Mouse (Mus musculus) embryonic facial prominence, embryonic 14.5 days (tissue): ENCODE measurements around the gene Cnot2. TPM values are rescaled to one million over a fixed set of nuclear protein-coding genes. Genes with fewer than 3 reads are reported as not detected.
"Not testable (repeated sequence)": the region's sequence is repeated elsewhere in the genome, so short reads cannot be mapped to it uniquely, and the experiment has no call there.

Source experiments
- ATAC-seq: fragments of 200-750 bp; cut with Nextera tagmentation; 2 replicates; pipeline ENCODE4 v1.8.0; 2017; ENCODE audit warnings: low read depth, moderate number of reproducible peaks, moderate TSS enrichment
- DNase-seq: peaks from one replicate; pipeline ENCODE4 v3.0.0-alpha.2; 2015; ENCODE audit warnings: low spot score
- H3K27ac ChIP-seq: fragments of 300-500 bp; sonication (generic); replicated peaks from 2 replicates; pipeline ENCODE4 v1.5.1; 2014; ENCODE audit warnings: low read depth, mild to moderate bottlenecking, low read length, moderate library complexity
- H3K27me3 ChIP-seq: fragments of 300-500 bp; sonication (generic); replicated peaks from 2 replicates; pipeline ENCODE4 v1.6.1; 2014; ENCODE audit warnings: low read length; ENCODE audit not compliant: control insufficient read depth, insufficient read depth
- H3K36me3 ChIP-seq: fragments of 300-500 bp; sonication (generic); 2 replicates; pipeline ENCODE4 v1.6.1; 2014; ENCODE audit warnings: low read length, mixed read lengths; ENCODE audit not compliant: control insufficient read depth, insufficient read depth
- H3K4me1 ChIP-seq: fragments of 300-500 bp; sonication (generic); 2 replicates; pipeline ENCODE4 v1.6.1; 2014; ENCODE audit warnings: antibody characterized with exemption, low read length; ENCODE audit not compliant: control insufficient read depth, insufficient read depth
- H3K4me2 ChIP-seq: fragments of 300-500 bp; sonication (generic); 2 replicates; pipeline ENCODE4 v1.6.1; 2014; ENCODE audit warnings: low read depth, mild to moderate bottlenecking, low read length, moderate library complexity, mixed read lengths
- H3K4me3 ChIP-seq: fragments of 300-500 bp; sonication (generic); 2 replicates; pipeline ENCODE4 v1.5.1; 2014; ENCODE audit warnings: low read depth, mild to moderate bottlenecking, low read length
- H3K9ac ChIP-seq: fragments of 300-500 bp; sonication (generic); 2 replicates; pipeline ENCODE4 v1.6.1; 2014; ENCODE audit warnings: low read depth, mild to moderate bottlenecking, low read length, moderate library complexity, mixed read lengths
- H3K9me3 ChIP-seq: fragments of 300-500 bp; sonication (generic); 2 replicates; pipeline ENCODE4 v1.6.1; 2016; ENCODE audit warnings: low read length; ENCODE audit not compliant: control insufficient read depth
- WGBS: fragments of 180-500 bp; shearing (Covaris S2); extraction: QIAGEN DNeasy Blood & Tissue Kit; methylation state at CpG from one replicate; pipeline ENCODE4 v1.1.7; 2014; 5-methylcytosine and 5-hydroxymethylcytosine counted together
- polyA plus RNA-seq: library from polyadenylated mRNA; unstranded; fragments of >200 nt; fragmentation: Nextera tagmentation; extraction: Ambion mirVana; gene quantifications from 2 replicates; pipeline ENCODE4 v1.2.1, GENCODE M21; 2014

Gene Cnot2
- polyA plus RNA-seq, result 101 and 103 TPM in 2 replicates

- DNase-seq (peak; percentile 94), ATAC-seq (peak; percentile 85)
- peak within 1 kb of the TSS; percentile 99 for H3K27ac ChIP-seq
- H3K9ac ChIP-seq, result peak within 1 kb of the TSS; percentile 97
- H3K9me3 ChIP-seq, result no peaks in the 10 kb centered on the region
- peaks cover 14% of the 10 kb centered on the region for H3K4me1 ChIP-seq
- peak within 1 kb of the TSS; percentile 98 for H3K4me3 ChIP-seq
- 0% methylated on average over 17 of the region's 47 CpGs for WGBS
- peaks cover 7% of the 10 kb centered on the region; the same call in 1 of the 2 replicates for H3K36me3 ChIP-seq
- H3K27me3 ChIP-seq, result no peaks in the 10 kb centered on the region
- H3K4me2 ChIP-seq, result peak within 1 kb of the TSS; percentile 73
Observed at GRCm38 (mm10) chr10:116581369-116581718, at the start of gene Cnot2. TSS of gene Cnot2 (minus strand) at chr10:116581511.

GRCm38 (mm10) chr10:116628926-116629325 is 47.6 kb upstream of the Cnot2 start:
- WGBS, result 68% methylated on average over 5 of the region's 5 CpGs
- no peak overlapping the region for H3K4me2 ChIP-seq
- H3K27me3 ChIP-seq, result no peaks in the 10 kb centered on the region
- H3K4me1 ChIP-seq, result no peaks in the 10 kb centered on the region
- no peak overlapping the region for H3K27ac ChIP-seq
- no peaks in the 10 kb centered on the region for H3K9me3 ChIP-seq
- H3K36me3 ChIP-seq, result no peaks in the 10 kb centered on the region
- no peak overlapping the region for H3K4me3 ChIP-seq
- no peak for ATAC-seq
- no peak overlapping the region for H3K9ac ChIP-seq
- DNase-seq, result no peak

DNA sequence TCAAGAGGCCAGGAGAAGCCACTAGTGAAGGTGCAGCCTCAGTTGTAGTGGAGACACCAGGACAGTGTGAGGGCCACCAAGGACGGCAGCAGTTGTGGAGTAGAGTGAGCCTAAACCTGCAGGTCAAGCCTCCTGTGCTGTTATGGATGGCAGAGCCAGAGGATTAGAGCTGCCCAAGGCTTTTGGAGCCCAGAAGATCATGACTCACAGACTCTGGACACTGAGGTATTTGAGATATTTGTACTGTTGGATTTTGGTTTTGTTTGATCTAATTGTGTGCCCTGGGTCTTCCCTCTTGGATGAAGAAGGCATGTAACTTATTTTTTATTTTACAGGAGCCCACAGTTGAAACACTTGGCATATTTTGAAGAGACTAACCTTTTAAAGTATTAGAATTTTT is 44.7 kb upstream of the Cnot2 start:
- Histone ChIP-seq H3K4me1 (no peaks in the 10 kb centered on the region), H3K4me3 (no peak overlapping the region), H3K27me3 (no peaks in the 10 kb centered on the region), H3K27ac (no peak overlapping the region), H3K4me2 (no peak overlapping the region), H3K9ac (no peak overlapping the region), H3K9me3 (peaks cover 12% of the 10 kb centered on the region), H3K36me3 (no peaks in the 10 kb centered on the region)
- 93% methylated on average over 1 of the region's 1 CpGs for WGBS
- DNase-seq (no peak), ATAC-seq (no peak)

DNA sequence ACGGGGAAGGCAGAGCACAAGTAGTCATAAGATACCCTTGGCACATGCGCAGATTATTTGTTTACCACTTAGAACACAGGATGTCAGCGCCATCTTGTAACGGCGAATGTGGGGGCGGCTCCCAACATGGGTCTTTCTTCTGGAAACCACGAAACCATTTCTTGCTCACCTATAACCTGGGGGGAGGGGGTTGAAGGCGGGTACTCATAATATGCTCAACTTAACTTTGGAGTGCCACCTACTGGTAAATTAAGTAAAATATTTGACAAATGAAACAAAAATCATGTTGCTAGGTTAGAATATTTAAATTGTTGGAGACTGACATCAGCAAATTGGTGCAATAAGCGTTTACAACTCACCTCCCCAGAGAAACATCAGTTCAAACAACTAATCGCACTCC is 31.9 kb upstream of the Cnot2 start:
- not testable (repeated sequence) for H3K27ac ChIP-seq, DNase-seq, ATAC-seq, H3K9ac ChIP-seq, H3K4me1 ChIP-seq, H3K27me3 ChIP-seq, H3K9me3 ChIP-seq, H3K36me3 ChIP-seq, H3K4me2 ChIP-seq, H3K4me3 ChIP-seq
- 92% methylated on average over 8 of the region's 10 CpGs for WGBS

DNA sequence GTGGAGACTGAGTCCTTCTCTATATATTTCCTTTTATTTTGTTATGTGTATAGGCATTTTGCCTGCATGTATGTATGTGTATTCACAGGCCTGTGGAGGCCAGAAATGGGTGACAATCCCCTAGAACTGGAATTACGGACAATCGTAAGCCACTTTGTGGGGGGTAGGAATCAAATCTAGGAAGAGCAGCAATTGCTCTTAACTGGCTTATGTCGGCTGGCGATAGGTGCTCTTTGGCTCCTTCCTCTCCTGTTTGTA is 23.5 kb upstream of the Cnot2 start:
- H3K4me2 ChIP-seq, result no peak overlapping the region
- H3K27ac ChIP-seq, result no peak overlapping the region
- ATAC-seq (no peak), DNase-seq (no peak)
- H3K36me3 ChIP-seq, result no peaks in the 10 kb centered on the region
- H3K27me3 ChIP-seq, result no peaks in the 10 kb centered on the region
- no peak overlapping the region for H3K4me3 ChIP-seq
- no peaks in the 10 kb centered on the region for H3K4me1 ChIP-seq
- H3K9me3 ChIP-seq, result no peaks in the 10 kb centered on the region
- H3K9ac ChIP-seq, result no peak overlapping the region
- 91% methylated on average over 4 of the region's 4 CpGs for WGBS

DNA sequence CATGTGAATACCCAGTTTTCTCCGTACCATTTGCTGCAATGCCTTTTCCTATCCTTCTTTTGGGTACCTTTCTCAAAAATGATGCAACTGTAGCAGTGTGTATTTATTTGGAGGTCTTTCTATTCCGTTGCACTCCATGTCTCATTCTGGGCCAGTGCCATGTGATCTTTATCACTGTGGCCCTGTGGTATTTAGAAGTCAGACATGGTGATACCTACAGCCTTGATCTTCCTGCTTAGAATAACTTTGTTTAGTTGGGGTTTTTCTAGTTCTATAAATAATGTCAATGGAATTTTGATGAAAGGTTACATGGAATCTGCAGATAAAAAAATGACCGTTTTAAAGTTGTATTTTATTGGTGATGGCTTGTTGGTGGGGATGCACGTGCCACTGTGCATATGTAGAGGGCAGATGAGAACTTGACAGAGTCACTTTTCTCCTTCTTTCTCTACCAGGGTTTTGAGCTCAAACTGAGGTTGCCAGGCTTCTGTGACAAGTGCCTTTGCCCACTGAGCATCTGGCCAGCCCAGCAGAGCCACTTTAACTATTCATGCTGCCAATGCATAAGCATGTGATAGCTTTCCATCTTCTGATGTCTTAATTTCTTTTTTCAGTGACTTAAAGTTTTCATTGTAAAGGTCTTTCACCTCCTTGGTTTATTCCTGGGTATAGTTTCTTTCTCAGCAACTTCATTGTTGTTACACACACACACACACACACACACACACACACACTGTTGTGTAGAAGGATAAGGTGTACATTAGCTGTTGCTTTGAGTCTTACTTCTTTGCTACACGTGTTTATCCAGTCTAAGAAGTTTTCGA is 23.0 kb upstream of the Cnot2 start:
- Histone ChIP-seq H3K27ac (no peak overlapping the region), H3K4me1 (no peaks in the 10 kb centered on the region), H3K9ac (no peak overlapping the region), H3K4me3 (no peak overlapping the region), H3K36me3 (no peaks in the 10 kb centered on the region), H3K27me3 (no peaks in the 10 kb centered on the region), H3K4me2 (no peak overlapping the region), H3K9me3 (no peaks in the 10 kb centered on the region)
- ATAC-seq (no peak), DNase-seq (no peak)
- WGBS, result 83% methylated on average over 6 of the region's 6 CpGs

GRCm38 (mm10) chr10:116599056-116599850 is 17.9 kb upstream of the Cnot2 start:
- Histone ChIP-seq H3K9me3 (no peaks in the 10 kb centered on the region), H3K9ac (no peak overlapping the region), H3K4me2 (no peak overlapping the region), H3K4me3 (no peak overlapping the region), H3K27me3 (no peaks in the 10 kb centered on the region), H3K27ac (no peak overlapping the region), H3K36me3 (no peaks in the 10 kb centered on the region), H3K4me1 (no peaks in the 10 kb centered on the region)
- 89% methylated on average over 14 of the region's 14 CpGs for WGBS
- no peak for ATAC-seq
- DNase-seq, result no peak

DNA sequence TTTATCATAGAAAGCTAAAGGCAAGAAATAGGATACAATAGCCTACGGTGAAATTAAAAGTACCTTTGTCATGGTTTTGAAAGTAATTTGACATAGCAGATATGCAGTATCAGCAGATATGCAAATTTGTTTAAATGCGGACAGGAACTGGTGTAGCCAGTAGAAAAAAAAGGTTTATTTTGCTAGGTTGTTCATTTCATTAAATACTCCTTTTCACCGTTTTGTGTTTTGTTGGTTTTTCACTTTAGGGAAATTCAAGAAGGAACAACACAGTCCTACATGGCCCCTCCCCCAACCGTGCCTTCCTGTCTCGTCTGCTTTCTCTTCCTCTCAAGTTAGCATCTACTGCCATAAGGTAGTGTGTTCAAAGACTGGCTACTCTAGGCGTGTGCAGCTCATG is 1.4 kb upstream of the Cnot2 start:
- ATAC-seq, result no peak
- Histone ChIP-seq H3K4me3 (peak overlapping the region; percentile 98), H3K9me3 (no peaks in the 10 kb centered on the region), H3K27me3 (no peaks in the 10 kb centered on the region), H3K4me1 (peaks cover 14% of the 10 kb centered on the region), H3K27ac (no peak overlapping the region; the same call in 1 of the 2 replicates), H3K9ac (peak overlapping the region; percentile 97; the same call in 1 of the 2 replicates), H3K36me3 (peaks cover 7% of the 10 kb centered on the region; the same call in 1 of the 2 replicates), H3K4me2 (peak overlapping the region; percentile 73)
- WGBS, result 23% methylated on average over 6 of the region's 6 CpGs
- DNase-seq, result peak; percentile 8
